Mouse (Mus musculus) Patski (cell line): ENCODE data around the gene Zfp618. TPM values are rescaled to one million over a fixed set of nuclear protein-coding genes. Genes with fewer than 3 reads are reported as not detected.

ENCODE experiments used
- ATAC-seq: fragments of 100-300 bp; one replicate; pipeline ENCODE4 v1.8.0; 2021
- CTCF ChIA-PET: fragments of 350-600 bp; sonication (Branson Sonifier 250); formaldehyde crosslinking; loops from one replicate; lab custom pipeline; 2022; ENCODE audit warnings: inconsistent platforms; lab: Charles Lee
- POLR2A ChIA-PET: fragments of 350-600 bp; sonication (Branson Sonifier 250); formaldehyde crosslinking; loops from one replicate; lab custom pipeline; 2022; ENCODE audit warnings: antibody characterized with exemption, inconsistent platforms; lab: Charles Lee
- DNase-seq: peaks from one replicate; pipeline ENCODE4 v3.0.0-alpha.2; 2011; ENCODE audit warnings: low read depth, low spot score
- H3K27me3 ChIP-seq: fragments of 371-371 bp; one replicate; pipeline ENCODE4 v1.5.1; 2021
- CTCF ChIP-seq: fragments of 100-300 bp; IDR thresholded peaks from one replicate; pipeline ENCODE4 v1.5.1; 2021
- in situ Hi-C: fragments of 300-500 bp; cut with MboI; formaldehyde crosslinking; loops from 3 replicates; pipeline ENCODE4 v1.11.1; 2018; ENCODE audit warnings: low pct_unique_long_range_greater_than_20kb, mixed read lengths
- polyA plus RNA-seq: library from polyadenylated mRNA; unstranded; gene quantifications from one replicate; pipeline ENCODE4 v1.2.3, GENCODE M21; 2021

Gene Zfp618
- polyA plus RNA-seq = 16.5 TPM

- ATAC-seq (no peak), DNase-seq (no peak)
- ChIA-PET POLR2A (interaction anchor here (0.6 to 1.0 kb wide), 4 partner anchors 17 to 87 kb away, joined by 3 to 7 read pairs (median 4); no protein-coding TSS in a partner anchor), CTCF (no interaction called here)
- peak; percentile 29 for TF ChIP-seq CTCF
- no peaks in the 10 kb centered on the region for H3K27me3 ChIP-seq
- in situ Hi-C loops = loop anchor here (5.0 kb wide), 1 partner anchor 102 kb away; no protein-coding TSS in a partner anchor
These were observed at the start of gene Zfp618 for GRCm38 (mm10) chr4:62965497-62966302. Zfp618 (plus strand) TSS chr4:62965573.

- ATAC-seq = no peak
- in situ Hi-C loops = no loop called here
- no peak for TF ChIP-seq CTCF
- ChIA-PET POLR2A (no interaction called here), CTCF (no interaction called here)
- no peak for DNase-seq
- H3K27me3 ChIP-seq = peaks cover 8% of the 10 kb centered on the region
These were observed 48.3 kb upstream of the Zfp618 start for GRCm38 (mm10) chr4:62917056-62917455.

GRCm38 (mm10) chr4:62933798-62934197 is 31.6 kb upstream of the Zfp618 start:
- in situ Hi-C loops = no loop called here
- DNase-seq = no peak
- no peaks in the 10 kb centered on the region for H3K27me3 ChIP-seq
- ChIA-PET POLR2A (no interaction called here), CTCF (no interaction called here)
- no peak for ATAC-seq
- peak; percentile 39 for TF ChIP-seq CTCF

- no peak for TF ChIP-seq CTCF
- no peaks in the 10 kb centered on the region for H3K27me3 ChIP-seq
- in situ Hi-C loops = no loop called here
- ATAC-seq (no peak), DNase-seq (no peak)
- ChIA-PET POLR2A (interaction anchor here (0.7 kb wide), 1 partner anchor 298 kb away, joined by 8 read pairs; no protein-coding TSS in a partner anchor), CTCF (interaction anchor here (1.8 kb wide), 1 partner anchor 183 kb away, joined by 6 read pairs; no protein-coding TSS in a partner anchor)
These were observed 29.7 kb upstream of the Zfp618 start for GRCm38 (mm10) chr4:62935589-62936218.

DNA sequence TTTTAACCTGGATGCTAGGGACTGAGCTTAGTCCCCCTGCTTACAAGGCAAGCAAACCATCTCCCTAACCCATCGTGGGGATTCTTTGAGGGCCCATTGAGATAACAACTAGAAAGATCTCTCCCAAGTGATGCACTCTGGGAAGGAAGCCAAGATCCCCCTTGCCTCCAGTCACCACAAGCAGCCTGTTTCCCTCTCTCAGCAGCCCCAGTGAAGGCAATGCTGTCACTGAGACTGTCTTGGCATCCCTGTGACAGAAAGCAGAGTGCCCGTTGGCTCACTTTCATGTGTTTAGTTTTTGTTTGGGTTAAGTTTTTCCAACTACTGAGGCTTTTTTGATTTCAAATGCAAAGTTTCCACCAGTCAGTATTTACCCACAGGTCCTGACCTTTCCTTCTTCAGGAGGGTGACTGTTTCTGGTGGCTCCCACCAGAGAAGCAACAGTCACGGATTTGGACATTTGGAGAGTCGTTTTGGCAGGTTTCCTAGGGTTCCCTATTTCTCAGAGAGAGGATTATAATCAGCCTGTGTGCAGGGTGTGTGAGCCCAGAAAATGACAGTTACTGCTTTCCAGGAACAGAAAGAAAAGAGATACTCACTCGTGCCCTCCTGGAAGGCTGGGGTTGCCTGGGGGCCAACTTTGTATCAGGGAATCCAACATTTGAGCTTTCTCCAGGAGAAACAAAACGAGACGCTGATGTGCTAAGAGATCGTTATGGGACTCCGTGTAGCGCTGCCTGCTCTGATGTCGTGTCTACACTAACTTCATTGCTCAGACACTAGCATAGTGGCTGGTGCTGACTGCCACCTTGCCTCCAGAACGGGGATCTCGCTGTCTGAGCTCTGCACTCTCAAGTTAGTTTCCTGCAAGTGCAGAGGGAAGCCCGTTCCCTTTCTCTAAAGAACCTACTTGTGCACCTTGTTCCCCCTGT is 23.1 kb upstream of the Zfp618 start:
- in situ Hi-C loops = no loop called here
- ATAC-seq = no peak
- POLR2A ChIA-PET = no interaction called here
- no peaks in the 10 kb centered on the region for H3K27me3 ChIP-seq
- DNase-seq = no peak
- TF ChIP-seq CTCF = no peak
- CTCF ChIA-PET = no interaction called here

DNA sequence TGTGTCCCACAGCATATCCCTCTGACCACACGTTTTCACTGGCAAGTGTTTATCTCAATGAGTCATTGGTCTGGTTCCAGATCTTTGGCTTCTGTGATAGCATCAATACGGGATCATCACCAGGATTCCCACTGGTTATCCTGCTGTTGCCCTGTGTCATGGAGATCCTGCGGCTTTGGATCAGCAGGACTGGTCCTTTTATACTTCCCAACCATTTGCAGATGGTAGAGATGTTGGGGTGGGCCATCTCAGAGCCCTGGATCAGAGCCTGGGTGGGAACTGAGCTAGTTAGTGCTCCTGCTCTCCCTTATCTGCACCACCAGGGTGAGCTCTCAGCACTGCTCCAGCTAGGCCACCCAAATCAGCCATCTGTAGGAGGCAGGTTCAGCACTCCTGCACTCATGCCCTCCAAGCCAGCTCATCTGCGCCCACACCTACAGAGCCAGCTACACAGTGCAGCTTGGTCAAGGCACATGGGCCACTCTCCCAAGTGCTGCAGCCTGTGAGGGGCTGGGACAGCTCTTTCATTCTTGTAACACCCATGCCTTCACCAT is 21.0 kb upstream of the Zfp618 start:
- CTCF ChIA-PET = interaction anchor here (0.9 to 2.6 kb wide), 6 partner anchors 10 to 175 kb away, joined by 3 to 12 read pairs (median 4); no protein-coding TSS in a partner anchor
- DNase-seq = no peak
- TF ChIP-seq CTCF = peak; percentile 57
- ATAC-seq = no peak
- POLR2A ChIA-PET = interaction anchor here (0.7 kb wide), 1 partner anchor 93 kb away, joined by 3 read pairs; no protein-coding TSS in a partner anchor
- in situ Hi-C loops = no loop called here
- no peaks in the 10 kb centered on the region for H3K27me3 ChIP-seq

GRCm38 (mm10) chr4:62963806-62964205 is 1.6 kb upstream of the Zfp618 start:
- H3K27me3 ChIP-seq = no peaks in the 10 kb centered on the region
- in situ Hi-C loops = no loop called here
- ChIA-PET CTCF (no interaction called here), POLR2A (no interaction called here)
- ATAC-seq (no peak), DNase-seq (no peak)
- TF ChIP-seq CTCF = no peak

DNA sequence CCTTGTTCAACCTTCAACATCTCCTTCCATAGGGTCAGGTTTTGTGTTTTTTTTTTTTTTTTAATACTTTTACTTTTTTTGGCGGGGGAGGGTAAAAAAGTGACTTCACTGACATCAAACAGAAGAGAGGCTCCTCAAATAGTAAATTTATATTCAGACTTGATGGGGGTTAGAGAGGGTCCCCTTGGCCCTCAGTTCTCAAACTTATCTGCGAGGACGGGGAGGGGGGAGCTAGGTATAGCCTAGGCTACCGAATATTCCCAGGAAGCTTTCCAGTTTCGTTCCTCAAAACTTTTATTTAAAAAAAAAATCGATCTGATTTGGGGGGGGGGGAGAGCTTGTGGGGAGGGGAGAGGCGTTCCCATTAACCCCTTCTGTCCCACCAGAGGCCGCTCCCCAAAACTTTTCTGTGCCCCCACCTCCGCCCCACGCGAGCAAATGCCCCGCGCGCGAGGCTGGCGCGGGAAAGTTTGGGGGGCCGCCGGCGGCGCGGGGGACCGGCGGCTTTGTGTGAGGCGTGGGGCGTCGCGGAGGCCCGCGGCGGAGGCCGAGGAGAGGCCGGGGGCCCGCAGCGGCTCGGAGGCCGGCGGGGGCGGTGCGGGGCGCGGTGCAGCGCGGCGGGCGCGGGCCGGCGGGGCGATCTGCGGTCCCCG is 403 bp upstream of the Zfp618 start:
- DNase-seq = no peak
- ChIA-PET POLR2A (interaction anchor here (0.6 to 0.8 kb wide), 2 partner anchors 32 to 48 kb away, joined by 3 to 7 read pairs; no protein-coding TSS in a partner anchor), CTCF (interaction anchor here (0.8 kb wide), 1 partner anchor 13 kb away, joined by 3 read pairs; no protein-coding TSS in a partner anchor)
- no peak for ATAC-seq
- H3K27me3 ChIP-seq = no peaks in the 10 kb centered on the region
- in situ Hi-C loops = loop anchor here (5.0 kb wide), 1 partner anchor 102 kb away; no protein-coding TSS in a partner anchor
- no peak for TF ChIP-seq CTCF

- peak; percentile 60 for ATAC-seq
- POLR2A ChIA-PET = no interaction called here
- no peaks in the 10 kb centered on the region for H3K27me3 ChIP-seq
- DNase-seq = no peak
- CTCF ChIA-PET = no interaction called here
- no peak for TF ChIP-seq CTCF
- in situ Hi-C loops = loop anchor here (5.0 kb wide), 1 partner anchor 98 kb away; no protein-coding TSS in a partner anchor
These were observed 4.2 kb downstream of the Zfp618 start for GRCm38 (mm10) chr4:62969526-62969925.
